Mouse (Mus musculus): ENCODE results near the gene Git1.

DNA sequence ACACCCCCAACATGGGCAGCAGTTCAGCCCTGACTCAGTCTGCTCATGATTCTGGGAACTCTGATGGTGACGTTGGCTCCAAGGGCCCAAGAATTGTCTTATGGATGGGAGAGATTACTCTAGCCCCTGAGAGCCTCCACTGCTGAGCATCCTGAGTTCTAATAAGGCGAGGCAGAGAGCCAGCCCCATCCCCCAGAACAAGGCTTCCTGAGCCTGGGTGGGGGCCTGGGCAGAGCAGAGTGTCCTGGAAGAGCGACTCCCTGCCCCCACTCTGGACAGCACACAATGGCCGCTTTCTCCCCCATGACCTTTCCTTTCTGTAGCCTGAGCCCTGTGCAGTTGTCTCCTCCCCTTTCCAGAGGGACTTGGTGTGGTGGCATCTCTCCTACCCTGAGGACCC is 4.5 kb downstream of the Git1 start:
- TF ChIP-seq CTCF (IDR thresholded peaks at IDR 0.05; ENCODE audit: control insufficient read depth, insufficient read depth, insufficient read length) (no peak), MAX (IDR thresholded peaks at IDR 0.05) (no peak)
